Mouse (Mus musculus) gastrocnemius, adult 8-10 months (tissue): ENCODE results near the gene Vsir. TPM values are rescaled to one million over a fixed set of nuclear protein-coding genes. Genes with fewer than 3 reads are reported as not detected.

Experiments used
- total RNA-seq, 4 experiments: library from RNA; stranded (reverse); gene quantifications; 2 replicates each; pipeline ENCODE4 v1.2.4; 2022

The Vsir gene
- total RNA-seq, 4 experiments from 2014 or later = 2.3 to 5.2 (median 3.8) TPM

Other genes starting within 250 kb of the Vsir start
- gene Spock2, start 240.6 kb upstream of the Vsir start, total RNA-seq = 1 to 10 TPM; 2.8 to 7.0 (median 5.4) TPM
- under 1 TPM; 0.22 to 0.45 (median 0.32) TPM for gene Chst3, start 127.6 kb upstream of the Vsir start, total RNA-seq
- gene Psap, start 69.2 kb upstream of the Vsir start, total RNA-seq = 100 to 1,000 TPM; 813 to 866 (median 853) TPM
- not detected for gene Gm17455, start 52.9 kb downstream of the Vsir start, total RNA-seq